Mouse (Mus musculus): ENCODE data around the gene Cacnb2. TPM values are rescaled to one million over a fixed set of nuclear protein-coding genes. Genes with fewer than 3 reads are reported as not detected.

Gene Cacnb2
- polyA plus RNA-seq, 1 experiment from 2014 or later = 2.0 TPM

DNA sequence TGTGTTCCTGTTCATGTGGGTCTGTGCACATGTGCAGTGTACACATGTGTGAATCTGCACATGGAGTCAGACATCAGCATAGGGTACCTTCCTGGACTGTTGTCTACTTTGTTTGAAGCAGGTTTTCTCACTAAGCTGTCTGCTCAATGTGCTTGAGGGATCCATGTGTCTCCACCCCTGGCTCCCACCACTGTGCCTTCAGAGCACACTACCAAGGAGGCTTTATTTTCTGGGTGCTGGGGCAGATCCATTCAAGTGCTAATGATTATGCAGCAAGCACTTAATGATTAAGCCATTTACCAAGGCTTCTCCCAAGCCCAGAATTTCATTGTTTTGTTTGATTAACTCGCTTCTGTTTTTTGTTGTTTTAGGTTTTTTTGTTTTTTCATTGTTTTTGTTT lies 62.3 kb downstream of the Cacnb2 start:
- Histone ChIP-seq H3K9me3 (no peaks in the 10 kb centered on the region), H3K4me2 (no peak overlapping the region), H3K9ac (no peak overlapping the region), H3K36me3 (no peaks in the 10 kb centered on the region), H3K27ac (no peak overlapping the region), H3K4me1 (no peaks in the 10 kb centered on the region), H3K27me3 (no peaks in the 10 kb centered on the region), H3K4me3 (no peak overlapping the region)
- ATAC-seq (ENCODE audit: insufficient number of reproducible peaks, insufficient read depth, low FRiP score, low TSS enrichment, low read depth) = no peak
- 27% methylated on average over 1 of the region's 1 CpGs for WGBS

DNA sequence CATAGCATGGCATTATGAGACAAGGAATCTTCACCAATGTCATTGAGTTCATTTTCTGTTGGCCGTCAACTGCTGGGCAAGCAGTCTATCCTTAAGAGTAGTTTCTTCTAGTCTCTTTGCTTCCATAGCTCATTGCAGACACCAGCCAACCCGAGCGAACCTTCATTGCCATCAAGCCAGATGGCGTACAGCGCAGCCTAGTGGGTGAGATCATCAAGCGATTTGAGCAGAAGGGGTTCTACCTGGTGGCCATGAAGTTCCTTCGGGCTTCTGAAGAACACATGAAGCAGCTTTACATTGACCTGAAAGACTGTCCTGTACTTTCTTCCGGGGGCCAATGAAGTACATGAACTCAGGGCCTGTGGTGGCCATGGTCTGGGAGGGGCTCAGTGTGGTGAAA lies 69.2 kb downstream of the Cacnb2 start:
- ATAC-seq (ENCODE audit: insufficient number of reproducible peaks, insufficient read depth, low FRiP score, low TSS enrichment, low read depth) = no peak

GRCm38 (mm10) chr2:14676885-14677516 lies 74.1 kb downstream of the Cacnb2 start:
- Histone ChIP-seq H3K9me3 (no peaks in the 10 kb centered on the region), H3K9ac (no peak overlapping the region), H3K27ac (no peak overlapping the region), H3K4me3 (no peak overlapping the region), H3K27me3 (no peaks in the 10 kb centered on the region), H3K4me2 (no peak overlapping the region), H3K36me3 (no peaks in the 10 kb centered on the region), H3K4me1 (peaks cover 3% of the 10 kb centered on the region; the same call in 1 of the 2 replicates)
- 20% methylated on average over 6 of the region's 6 CpGs for WGBS
- no peak for ATAC-seq (ENCODE audit: insufficient number of reproducible peaks, insufficient read depth, low FRiP score, low TSS enrichment, low read depth)

More for the DNA sequence above, 69.2 kb downstream of the Cacnb2 start:
- H3K27ac ChIP-seq = no peak overlapping the region
- H3K27me3 ChIP-seq = no peaks in the 10 kb centered on the region
- no peaks in the 10 kb centered on the region for H3K9me3 ChIP-seq
- H3K9ac ChIP-seq = no peak overlapping the region
- H3K4me2 ChIP-seq = no peak overlapping the region
- WGBS = 95% methylated on average over 8 of the region's 8 CpGs
- H3K4me3 ChIP-seq = no peak overlapping the region
- H3K4me1 ChIP-seq = peaks cover 2% of the 10 kb centered on the region; the same call in 1 of the 2 replicates
- H3K36me3 ChIP-seq = no peaks in the 10 kb centered on the region

DNA sequence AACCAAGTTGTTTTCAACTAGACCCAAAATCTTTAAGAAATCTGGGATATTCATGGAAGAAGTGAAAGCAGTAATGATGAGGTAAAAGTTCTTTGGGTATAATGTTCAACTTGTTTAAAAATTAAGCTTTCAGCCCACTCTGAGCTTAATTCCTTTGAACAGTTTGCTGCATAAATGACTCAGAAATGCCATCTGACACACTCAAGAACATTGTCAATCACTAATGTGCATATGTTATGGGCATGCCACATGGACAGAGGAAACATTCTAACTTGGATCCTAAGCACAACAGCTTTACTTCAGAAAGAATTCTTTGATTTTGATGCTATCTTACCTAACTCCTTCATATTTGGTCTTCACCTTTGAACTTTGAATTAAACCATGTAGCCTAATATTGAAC lies 81.3 kb downstream of the Cacnb2 start:
- H3K4me1 ChIP-seq = no peaks in the 10 kb centered on the region
- ATAC-seq (ENCODE audit: insufficient number of reproducible peaks, insufficient read depth, low FRiP score, low TSS enrichment, low read depth) = no peak
- H3K27ac ChIP-seq = no peak overlapping the region
- H3K4me3 ChIP-seq = no peak overlapping the region
- no peaks in the 10 kb centered on the region for H3K36me3 ChIP-seq
- no peaks in the 10 kb centered on the region for H3K9me3 ChIP-seq
- H3K27me3 ChIP-seq = no peaks in the 10 kb centered on the region
- H3K9ac ChIP-seq = no peak overlapping the region
- H3K4me2 ChIP-seq = no peak overlapping the region

GRCm38 (mm10) chr2:14702973-14703645 lies 100.2 kb downstream of the Cacnb2 start:
- no peak overlapping the region for H3K4me3 ChIP-seq
- H3K27me3 ChIP-seq = no peaks in the 10 kb centered on the region
- no peak overlapping the region for H3K27ac ChIP-seq
- no peaks in the 10 kb centered on the region for H3K9me3 ChIP-seq
- no peaks in the 10 kb centered on the region for H3K36me3 ChIP-seq
- H3K4me2 ChIP-seq = no peak overlapping the region
- ATAC-seq (ENCODE audit: insufficient number of reproducible peaks, insufficient read depth, low FRiP score, low TSS enrichment, low read depth) = no peak
- H3K9ac ChIP-seq = no peak overlapping the region
- H3K4me1 ChIP-seq = no peaks in the 10 kb centered on the region
- WGBS = 60% methylated on average over 1 of the region's 1 CpGs

- Histone ChIP-seq H3K4me2 (no peak overlapping the region), H3K27me3 (no peaks in the 10 kb centered on the region), H3K4me1 (no peaks in the 10 kb centered on the region), H3K9ac (no peak overlapping the region), H3K9me3 (no peaks in the 10 kb centered on the region), H3K4me3 (no peak overlapping the region), H3K36me3 (no peaks in the 10 kb centered on the region), H3K27ac (no peak overlapping the region)
- 82% methylated on average over 4 of the region's 4 CpGs for WGBS
- no peak for ATAC-seq (ENCODE audit: insufficient number of reproducible peaks, insufficient read depth, low FRiP score, low TSS enrichment, low read depth)
These were observed 100.8 kb downstream of the Cacnb2 start for GRCm38 (mm10) chr2:14703676-14704075.

- ATAC-seq (ENCODE audit: insufficient number of reproducible peaks, insufficient read depth, low FRiP score, low TSS enrichment, low read depth) = no peak
- no peaks in the 10 kb centered on the region for H3K36me3 ChIP-seq
- no peak overlapping the region for H3K27ac ChIP-seq
- 83% methylated on average over 8 of the region's 8 CpGs for WGBS
- H3K9ac ChIP-seq = no peak overlapping the region
- H3K4me2 ChIP-seq = no peak overlapping the region
- H3K9me3 ChIP-seq = no peaks in the 10 kb centered on the region
- H3K4me1 ChIP-seq = no peaks in the 10 kb centered on the region
- no peak overlapping the region for H3K4me3 ChIP-seq
- no peaks in the 10 kb centered on the region for H3K27me3 ChIP-seq
These were observed 107.4 kb downstream of the Cacnb2 start for GRCm38 (mm10) chr2:14710247-14710646.

DNA sequence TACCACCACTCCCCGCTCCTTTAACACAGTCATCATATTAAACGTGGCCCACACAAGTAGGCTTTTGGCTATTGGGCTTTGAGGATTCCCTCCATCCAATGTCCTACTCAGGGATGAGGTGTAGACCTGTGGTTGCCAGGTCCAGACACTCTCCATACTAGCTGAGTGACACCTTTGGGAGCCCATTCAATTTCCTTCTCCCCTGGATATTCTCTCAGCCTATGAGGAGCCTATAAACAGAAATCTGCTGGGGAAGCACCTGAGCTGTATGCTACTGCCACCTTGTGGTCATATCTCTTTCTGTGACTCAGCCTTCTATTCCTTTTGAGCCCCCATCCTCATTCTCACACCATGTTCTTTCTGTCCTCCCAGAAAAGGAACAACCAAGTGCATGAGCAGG lies 108.9 kb downstream of the Cacnb2 start:
- no peak for ATAC-seq (ENCODE audit: insufficient number of reproducible peaks, insufficient read depth, low FRiP score, low TSS enrichment, low read depth)
- Histone ChIP-seq H3K27me3 (no peaks in the 10 kb centered on the region), H3K9me3 (no peaks in the 10 kb centered on the region), H3K9ac (no peak overlapping the region), H3K27ac (no peak overlapping the region), H3K36me3 (no peaks in the 10 kb centered on the region), H3K4me3 (no peak overlapping the region), H3K4me2 (no peak overlapping the region), H3K4me1 (no peaks in the 10 kb centered on the region)
- WGBS = 70% methylated on average over 2 of the region's 2 CpGs

DNA sequence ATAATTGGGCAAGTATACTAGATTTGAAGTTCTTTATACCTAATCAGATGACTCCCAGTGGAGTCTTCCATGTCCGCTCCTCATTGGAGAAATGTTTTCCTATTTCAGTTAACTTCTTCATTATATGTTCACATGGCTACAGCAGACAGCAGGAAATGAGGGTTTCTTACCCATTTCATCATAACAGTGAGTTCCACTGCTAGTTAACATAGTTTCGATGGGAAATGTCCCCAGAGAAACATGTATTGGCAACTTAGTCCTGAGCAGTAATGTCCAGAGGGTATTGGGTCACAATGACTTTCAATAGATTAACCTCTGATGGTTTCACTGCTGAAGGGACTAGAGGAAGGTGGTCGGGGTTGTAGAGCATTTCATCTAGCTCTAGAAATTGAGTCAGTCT lies 110.2 kb downstream of the Cacnb2 start:
- Histone ChIP-seq H3K9ac (no peak overlapping the region), H3K36me3 (no peaks in the 10 kb centered on the region), H3K4me1 (no peaks in the 10 kb centered on the region), H3K27ac (no peak overlapping the region), H3K4me2 (no peak overlapping the region), H3K9me3 (no peaks in the 10 kb centered on the region), H3K27me3 (no peaks in the 10 kb centered on the region), H3K4me3 (no peak overlapping the region)
- no peak for ATAC-seq (ENCODE audit: insufficient number of reproducible peaks, insufficient read depth, low FRiP score, low TSS enrichment, low read depth)
- WGBS = 86% methylated on average over 3 of the region's 3 CpGs

DNA sequence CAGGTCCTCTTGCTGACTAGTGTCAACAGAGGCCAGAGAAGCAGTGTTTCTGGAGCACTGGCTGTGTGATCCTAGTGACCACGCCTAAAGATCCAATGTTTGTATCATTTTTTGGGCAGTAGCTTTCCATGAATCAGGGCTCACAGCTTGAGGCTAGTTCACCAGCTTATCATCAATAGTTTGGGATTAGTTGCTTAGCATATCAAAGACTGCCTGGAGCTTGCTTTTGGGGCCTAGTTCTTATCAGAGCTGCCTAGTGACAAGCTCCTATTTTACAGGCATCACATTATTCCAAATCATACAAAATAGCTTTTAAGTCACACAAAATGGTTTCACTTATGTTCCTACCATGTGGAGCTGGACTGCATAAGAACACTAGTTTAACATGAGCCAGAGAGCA lies 113.8 kb downstream of the Cacnb2 start:
- Histone ChIP-seq H3K27ac (no peak overlapping the region), H3K9ac (no peak overlapping the region), H3K27me3 (no peaks in the 10 kb centered on the region), H3K4me1 (no peaks in the 10 kb centered on the region), H3K36me3 (no peaks in the 10 kb centered on the region), H3K4me2 (no peak overlapping the region), H3K4me3 (no peak overlapping the region), H3K9me3 (no peaks in the 10 kb centered on the region)
- ATAC-seq (ENCODE audit: insufficient number of reproducible peaks, insufficient read depth, low FRiP score, low TSS enrichment, low read depth) = no peak
- WGBS = 52% methylated on average over 1 of the region's 1 CpGs

DNA sequence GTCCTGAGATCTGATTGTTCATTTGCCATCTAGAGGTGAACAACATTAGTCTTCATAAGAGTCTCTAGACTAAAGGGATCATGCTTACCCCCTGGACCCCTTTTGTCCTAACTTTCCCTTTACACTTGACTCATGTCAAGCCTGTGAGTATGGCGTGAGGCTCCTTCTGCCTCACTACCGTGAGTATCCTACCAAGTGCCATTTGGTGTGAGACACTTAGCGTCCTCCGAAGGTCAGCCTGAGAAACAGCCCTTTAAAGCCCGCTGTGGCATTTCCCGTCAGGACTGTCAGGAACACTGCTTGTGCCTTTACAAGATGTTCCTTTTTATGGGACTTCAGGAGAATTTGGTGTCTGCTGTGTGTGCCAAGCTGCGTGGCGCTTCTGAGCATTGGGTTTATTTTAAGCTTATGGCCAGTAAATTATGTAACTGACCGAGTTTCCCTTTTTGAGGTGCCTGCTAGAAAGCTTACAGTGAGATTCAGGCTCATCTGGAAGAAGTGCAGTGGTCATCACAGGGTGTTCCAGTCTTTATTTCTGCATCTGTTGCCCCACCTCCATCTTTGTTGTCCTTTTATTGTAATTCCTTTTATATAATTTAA lies 116.3 kb downstream of the Cacnb2 start:
- Histone ChIP-seq H3K27ac (no peak overlapping the region), H3K9ac (no peak overlapping the region), H3K36me3 (no peaks in the 10 kb centered on the region), H3K27me3 (no peaks in the 10 kb centered on the region), H3K4me1 (no peaks in the 10 kb centered on the region), H3K9me3 (no peaks in the 10 kb centered on the region), H3K4me3 (no peak overlapping the region), H3K4me2 (no peak overlapping the region)
- ATAC-seq (ENCODE audit: insufficient number of reproducible peaks, insufficient read depth, low FRiP score, low TSS enrichment, low read depth) = no peak
- 90% methylated on average over 9 of the region's 9 CpGs for WGBS

GRCm38 (mm10) chr2:14725437-14725836 lies 122.5 kb downstream of the Cacnb2 start:
- H3K9me3 ChIP-seq = no peaks in the 10 kb centered on the region
- H3K4me2 ChIP-seq = no peak overlapping the region
- no peak for ATAC-seq (ENCODE audit: insufficient number of reproducible peaks, insufficient read depth, low FRiP score, low TSS enrichment, low read depth)
- H3K9ac ChIP-seq = no peak overlapping the region
- H3K4me1 ChIP-seq = no peaks in the 10 kb centered on the region
- no peaks in the 10 kb centered on the region for H3K27me3 ChIP-seq
- no peak overlapping the region for H3K27ac ChIP-seq
- no peaks in the 10 kb centered on the region for H3K36me3 ChIP-seq
- no peak overlapping the region for H3K4me3 ChIP-seq

All from embryonic facial prominence, embryonic 13.5 days (tissue).